Mouse (Mus musculus): ENCODE measurements around the gene Clstn1. TPM values are rescaled to one million over a fixed set of nuclear protein-coding genes. Genes with fewer than 3 reads are reported as not detected.

Clstn1 gene
- polyA plus RNA-seq, 1 experiment, result 51.5 TPM

DNA sequence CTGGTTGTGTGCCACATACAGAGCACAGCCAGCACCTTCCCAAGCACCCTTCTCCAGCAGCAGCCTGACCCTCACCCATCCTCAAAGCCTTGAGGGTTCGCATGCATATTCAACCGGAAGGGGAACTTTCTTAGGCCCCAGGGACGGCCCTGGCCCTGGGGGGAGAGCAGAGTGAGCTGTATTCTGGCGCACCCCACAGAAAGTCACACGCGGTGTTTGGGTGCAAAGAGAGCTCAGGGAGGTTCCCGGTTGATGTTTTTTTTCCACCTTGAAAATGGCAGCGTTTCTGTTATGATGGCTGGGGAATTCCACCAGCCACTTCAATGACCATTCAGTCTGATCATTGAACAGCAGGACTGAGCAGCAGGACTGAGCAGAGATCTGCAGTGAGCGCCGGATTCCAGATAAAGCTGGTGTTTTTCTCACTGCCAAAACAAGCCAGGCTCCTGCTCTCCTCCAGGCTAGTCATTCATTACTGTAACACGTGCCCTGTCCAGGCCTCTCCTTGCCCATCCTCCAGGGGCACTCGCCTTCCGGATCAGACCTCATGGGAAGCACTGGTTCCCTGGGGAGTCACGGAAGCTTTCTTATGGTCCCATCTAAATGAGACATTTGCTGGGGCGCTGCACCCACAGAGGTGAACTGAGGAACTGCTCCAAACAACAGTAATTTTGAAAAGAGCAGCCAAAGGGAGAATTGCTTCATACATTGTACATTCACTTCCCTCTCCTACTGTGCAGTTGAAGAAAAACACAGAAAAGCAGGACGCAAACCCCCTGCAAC lies 110.1 kb downstream of the Clstn1 start:
- WGBS, result 57% methylated on average over 16 of the region's 16 CpGs

DNA sequence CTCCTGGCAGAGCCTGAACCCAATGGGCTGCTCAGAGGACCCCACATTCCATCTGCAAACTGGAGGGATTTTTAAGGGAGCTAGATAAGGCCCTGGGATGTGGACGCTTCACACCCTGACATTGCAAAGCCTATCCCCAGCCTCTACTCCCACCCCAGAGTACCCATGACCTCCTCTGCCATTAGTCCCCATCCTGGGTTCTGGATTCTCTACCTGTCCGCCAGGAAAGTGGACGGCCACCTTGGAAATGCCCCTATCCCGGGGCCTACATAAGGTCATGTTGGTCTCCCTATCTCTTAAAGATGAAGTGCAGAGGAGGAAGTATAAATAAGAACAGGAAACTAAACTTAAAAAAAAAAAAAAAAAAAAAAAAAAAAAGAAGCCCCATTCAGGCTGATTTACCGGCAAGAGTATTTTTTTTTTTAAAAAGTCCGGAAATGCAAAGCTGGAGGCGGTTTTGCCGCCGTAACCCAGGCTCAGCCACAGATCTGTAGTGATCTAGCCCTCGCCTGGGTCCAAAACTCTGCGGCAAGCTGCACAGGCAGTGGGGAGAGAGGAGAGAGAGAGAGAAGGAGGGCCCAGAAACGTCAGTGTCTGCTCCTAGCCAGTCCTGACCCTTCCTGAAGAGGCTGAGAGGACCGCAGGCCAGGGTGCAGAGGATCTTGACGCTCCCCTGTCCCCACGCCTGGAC lies 111.4 kb downstream of the Clstn1 start:
- 33% methylated on average over 15 of the region's 15 CpGs for WGBS
- no peak for DNase-seq (ENCODE audit: low read depth, low spot score)

More for the DNA sequence above, 110.1 kb downstream of the Clstn1 start:
- DNase-seq (ENCODE audit: low read depth, low spot score), result no peak

DNA sequence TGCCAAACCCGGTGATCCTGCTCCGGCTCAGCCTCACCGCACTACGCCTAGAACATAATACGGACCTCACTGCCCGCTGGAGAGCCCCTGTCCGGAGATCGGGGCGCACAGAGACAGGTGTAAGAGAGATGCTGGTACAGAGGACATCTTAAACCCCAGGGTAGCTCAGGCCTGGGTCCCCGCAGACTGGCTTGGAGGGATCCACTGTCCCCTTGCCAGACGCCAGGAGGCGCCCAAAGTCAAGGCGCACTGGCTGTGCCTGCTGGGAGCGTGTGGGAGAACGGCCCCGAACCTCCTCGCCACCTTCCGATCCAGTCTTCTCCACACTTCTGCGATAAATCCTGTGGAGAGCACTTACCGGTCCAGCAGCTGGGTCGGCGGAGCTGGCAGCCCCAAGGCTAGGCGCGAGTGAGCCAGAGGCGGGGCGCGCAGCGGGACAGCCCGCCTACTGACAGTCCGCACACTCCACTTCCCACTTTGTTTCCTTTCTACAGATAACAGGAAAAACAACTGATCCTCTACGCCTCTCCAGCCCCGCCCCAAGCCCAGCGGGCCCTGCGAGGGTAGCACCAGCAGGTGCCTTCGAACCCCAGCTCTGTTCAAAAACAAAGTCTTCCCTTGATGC lies 112.0 kb downstream of the Clstn1 start:
- WGBS, result 3% methylated on average over 35 of the region's 35 CpGs

More for the DNA sequence above, 112.0 kb downstream of the Clstn1 start:
- DNase-seq (ENCODE audit: low read depth, low spot score), result no peak

Other genes starting within 250 kb of the Clstn1 start
- gene Ube4b, start 159.7 kb upstream of the Clstn1 start, polyA plus RNA-seq (2012; rRNA removed), result 45.2 and 62.8 TPM in 2 replicates
- 9.4 and 10.4 TPM in 2 replicates for gene Rbp7, start 131.5 kb upstream of the Clstn1 start, polyA plus RNA-seq (2012; rRNA removed)
- gene Tmem274, start 109.1 kb upstream of the Clstn1 start, polyA plus RNA-seq (2012; rRNA removed), result not detected in 2 replicates
- gene Nmnat1, start 101.3 kb upstream of the Clstn1 start, polyA plus RNA-seq (2012; rRNA removed), result 7.1 and 11.6 TPM in 2 replicates
- gene Lzic, start 101.2 kb upstream of the Clstn1 start, polyA plus RNA-seq (2012; rRNA removed), result 13.0 and 26.3 TPM in 2 replicates
- 22.5 and 27.7 TPM in 2 replicates for gene Ctnnbip1, start 68.2 kb upstream of the Clstn1 start, polyA plus RNA-seq (2012; rRNA removed)
- 11.4 and 15.1 TPM in 2 replicates for gene Pik3cd, start 116.1 kb downstream of the Clstn1 start, polyA plus RNA-seq (2012; rRNA removed)
- gene Tmem201, start 151.6 kb downstream of the Clstn1 start, polyA plus RNA-seq (2012; rRNA removed), result 15.3 and 19.3 TPM in 2 replicates
- gene Slc25a33, start 187.8 kb downstream of the Clstn1 start, polyA plus RNA-seq (2012; rRNA removed), result 5.2 and 5.6 TPM in 2 replicates